Mouse (Mus musculus): ENCODE measurements around the gene Sorcs2.

The Sorcs2 gene

GRCm38 (mm10) chr5:36315106-36315505, 82.8 kb downstream of the Sorcs2 start:
- in situ Hi-C loops (cut with MboI, MseI), result no loop called here

DNA sequence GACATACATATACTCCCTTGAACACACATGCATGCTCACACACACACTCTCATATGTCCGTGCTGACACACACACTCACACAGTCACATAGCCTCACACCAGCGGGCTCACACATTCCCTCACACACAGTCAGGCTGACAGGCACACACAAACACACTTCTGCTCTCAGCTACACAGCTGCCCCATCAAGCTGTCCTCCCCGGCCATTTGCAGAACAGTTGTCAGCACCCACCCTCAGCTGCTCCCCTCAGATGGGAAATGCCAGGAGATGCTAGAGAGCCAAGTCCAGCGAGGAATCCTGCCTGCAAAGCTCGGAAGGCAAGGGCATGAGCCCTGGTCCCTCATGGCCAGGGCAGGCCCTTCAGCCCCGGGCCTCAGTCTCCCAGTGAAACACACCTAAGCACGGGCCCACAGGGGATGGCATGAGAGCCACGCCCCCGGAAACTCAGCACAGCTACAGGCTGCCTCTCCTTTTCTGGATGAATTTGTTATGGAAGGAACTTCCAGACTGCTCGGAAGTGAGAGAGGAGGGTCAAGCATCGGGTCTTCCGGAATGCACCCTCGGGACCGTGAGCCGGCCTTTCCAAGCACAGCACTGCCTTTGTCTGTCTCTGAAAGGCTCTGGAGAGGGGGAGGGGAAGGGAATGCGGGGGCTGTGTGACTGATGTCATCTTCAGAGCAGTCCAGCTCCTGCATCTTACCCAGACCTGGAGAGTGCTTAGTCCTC, 84.4 kb downstream of the Sorcs2 start:
- in situ Hi-C loops (cut with MboI, MseI), result no loop called here

- in situ Hi-C loops (cut with MboI, MseI), result no loop called here
These were observed 85.0 kb downstream of the Sorcs2 start for GRCm38 (mm10) chr5:36312926-36313325.

GRCm38 (mm10) chr5:36304299-36304980, 93.5 kb downstream of the Sorcs2 start:
- in situ Hi-C loops (cut with MboI, MseI), result no loop called here

DNA sequence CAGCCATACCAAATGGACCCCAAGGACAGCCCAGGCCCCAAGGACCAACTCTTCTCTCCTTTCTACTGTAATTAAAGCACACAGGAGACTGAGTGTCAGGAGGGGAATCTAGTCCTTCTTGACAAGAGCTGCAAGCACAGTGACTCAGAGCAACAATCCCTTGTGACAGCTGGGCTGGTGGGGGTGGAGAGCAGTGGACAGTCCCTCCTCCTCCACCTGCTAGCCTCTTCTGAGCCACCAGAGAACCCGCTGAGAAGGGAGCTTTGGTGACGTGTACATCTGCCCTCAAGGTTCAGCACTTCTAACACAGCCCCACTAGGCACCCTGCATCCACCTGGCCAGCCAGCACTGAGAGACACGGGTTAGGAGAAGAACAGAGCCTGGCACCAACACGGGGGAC, 96.8 kb downstream of the Sorcs2 start:
- in situ Hi-C loops (cut with MboI, MseI), result no loop called here

DNA sequence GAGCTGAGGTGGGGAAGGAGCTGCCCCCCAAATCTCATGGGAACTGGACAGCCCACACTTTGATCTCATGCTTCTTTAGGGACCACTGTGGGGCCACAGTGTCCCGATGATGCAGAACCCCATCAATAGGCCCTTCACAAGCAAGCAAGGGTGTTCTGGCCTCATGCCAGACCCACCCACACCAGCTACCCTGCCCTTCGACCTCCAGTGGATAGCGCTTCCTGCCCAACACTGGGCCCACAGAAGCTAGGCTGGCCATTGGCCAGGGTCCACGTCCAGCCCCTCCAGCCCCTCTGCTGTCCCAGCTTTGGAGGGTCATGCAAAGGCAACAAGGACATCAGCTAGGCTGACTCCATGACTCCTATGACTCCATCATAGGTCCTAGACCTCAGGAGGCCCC, 99.9 kb downstream of the Sorcs2 start:
- in situ Hi-C loops (cut with MboI, MseI), result no loop called here

DNA sequence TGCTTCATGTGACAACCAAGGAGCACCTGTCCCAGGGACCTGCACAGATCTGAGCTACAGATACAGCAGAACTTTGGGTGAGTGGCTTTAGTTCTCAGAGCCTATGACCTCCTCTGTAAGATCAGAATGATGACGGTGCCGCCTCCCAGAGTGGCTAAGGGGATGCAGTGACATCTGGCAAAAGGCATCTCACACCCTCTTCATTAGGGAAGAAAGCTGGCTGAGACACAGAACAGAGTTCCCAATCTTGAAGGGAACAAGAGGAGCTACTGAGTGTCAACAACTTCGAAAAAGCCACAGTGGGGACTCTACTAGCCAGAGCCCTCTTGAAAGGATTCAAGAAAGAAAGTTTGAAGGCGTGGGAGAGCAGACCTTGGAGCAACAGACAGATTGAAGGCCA, 100.7 kb downstream of the Sorcs2 start:
- in situ Hi-C loops (cut with MboI, MseI), result no loop called here

- in situ Hi-C loops (cut with MboI, MseI), result no loop called here
These were observed 104.6 kb downstream of the Sorcs2 start for GRCm38 (mm10) chr5:36293109-36293900.

GRCm38 (mm10) chr5:36292321-36292720, 105.6 kb downstream of the Sorcs2 start:
- in situ Hi-C loops (cut with MboI, MseI), result no loop called here

GRCm38 (mm10) chr5:36291191-36291590, 106.7 kb downstream of the Sorcs2 start:
- in situ Hi-C loops (cut with MboI, MseI), result no loop called here

DNA sequence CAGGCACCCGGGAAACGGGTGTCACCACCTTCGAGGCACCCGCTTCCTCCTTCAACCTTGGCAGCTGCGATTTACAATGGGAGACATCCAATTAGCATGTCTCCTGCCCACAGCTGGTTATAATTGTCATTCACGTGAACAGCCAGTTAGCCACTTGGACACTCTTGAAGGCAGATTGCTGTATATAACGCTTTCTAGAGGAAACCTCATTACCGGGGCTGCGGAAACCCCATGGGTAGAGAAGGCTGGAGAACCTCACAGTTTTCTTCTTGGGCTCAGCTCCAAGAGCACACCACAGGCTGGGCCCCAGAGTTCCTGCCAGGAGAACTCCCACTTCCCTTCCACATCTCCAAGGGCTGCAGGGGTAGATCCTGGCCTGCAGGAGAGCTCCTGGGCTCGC, 112.5 kb downstream of the Sorcs2 start:
- in situ Hi-C loops (cut with MboI, MseI), result no loop called here

DNA sequence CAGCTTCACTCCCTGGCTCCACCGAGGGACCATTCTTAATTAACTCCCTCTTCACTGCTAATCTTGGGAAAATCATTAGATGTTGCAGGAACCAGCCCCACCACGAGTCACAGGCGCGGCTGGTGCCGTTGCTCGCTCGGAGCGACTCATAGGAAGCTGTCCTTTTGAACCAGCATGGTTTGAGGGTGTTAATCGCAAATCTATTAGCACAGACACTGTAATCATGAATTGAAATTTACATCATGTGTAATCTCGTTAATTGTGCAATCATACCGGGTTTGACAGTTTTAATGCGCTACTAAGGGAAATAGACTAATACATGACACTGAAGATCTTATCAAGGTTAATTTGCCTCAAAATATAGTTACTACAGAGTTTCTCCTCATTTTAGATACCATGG, 118.0 kb downstream of the Sorcs2 start:
- in situ Hi-C loops (cut with MboI, MseI), result no loop called here

DNA sequence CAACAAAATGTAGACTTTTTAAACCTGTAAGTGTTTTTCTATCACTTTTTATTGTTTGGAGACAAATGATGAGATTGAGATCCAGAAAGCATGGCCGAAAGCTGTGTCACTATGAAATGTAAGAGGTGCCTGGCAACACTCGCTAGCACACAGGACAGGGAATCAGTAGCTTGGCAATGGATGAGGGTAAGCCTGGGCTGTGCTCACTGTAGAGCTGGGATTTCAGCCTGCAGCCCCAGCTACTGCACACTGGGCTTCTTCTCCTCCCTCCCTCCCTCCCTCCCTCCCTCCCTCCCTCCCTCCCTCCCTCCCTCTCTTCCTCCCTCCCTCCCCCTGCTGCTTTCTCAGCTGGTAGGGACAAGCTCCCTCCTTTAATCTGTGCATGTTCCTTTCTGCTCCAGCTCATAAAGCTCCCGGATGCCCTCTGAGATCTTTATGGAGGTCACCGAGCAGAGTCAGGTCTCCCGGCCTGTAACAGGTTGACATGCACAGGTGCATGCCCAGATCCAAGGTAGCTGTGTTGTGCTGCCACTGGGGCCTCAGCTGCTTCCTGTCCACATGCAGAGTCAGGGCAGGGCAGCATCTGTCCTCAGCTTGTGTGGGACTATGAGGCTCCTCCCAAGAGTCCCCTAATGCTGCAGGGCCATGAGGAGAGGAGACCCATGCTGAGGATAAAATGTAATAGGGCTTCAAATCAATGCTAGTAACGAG, 123.1 kb downstream of the Sorcs2 start:
- in situ Hi-C loops (cut with MboI, MseI), result no loop called here

GRCm38 (mm10) chr5:36267194-36267769, 130.7 kb downstream of the Sorcs2 start:
- in situ Hi-C loops (cut with MboI, MseI), result no loop called here

DNA sequence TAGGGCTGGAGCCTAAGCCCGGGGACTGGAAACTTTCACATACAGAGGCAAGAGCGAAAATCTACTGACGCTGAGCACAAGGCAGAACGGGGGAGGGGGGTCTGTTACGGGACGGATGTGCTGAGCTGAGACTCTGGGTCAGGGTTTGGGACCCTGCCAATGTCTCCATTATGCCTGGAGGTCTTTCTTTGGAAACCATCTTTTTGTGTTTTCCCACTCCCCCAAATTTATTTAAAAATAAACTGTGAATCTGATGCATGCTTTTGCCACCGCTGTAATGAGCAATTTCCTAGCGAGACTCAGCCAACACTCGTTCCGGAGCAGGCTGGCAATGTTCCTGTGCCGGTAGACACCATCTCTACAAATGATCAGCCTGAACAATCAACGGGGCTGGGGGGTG, 137.1 kb downstream of the Sorcs2 start:
- in situ Hi-C loops (cut with MboI, MseI), result no loop called here

DNA sequence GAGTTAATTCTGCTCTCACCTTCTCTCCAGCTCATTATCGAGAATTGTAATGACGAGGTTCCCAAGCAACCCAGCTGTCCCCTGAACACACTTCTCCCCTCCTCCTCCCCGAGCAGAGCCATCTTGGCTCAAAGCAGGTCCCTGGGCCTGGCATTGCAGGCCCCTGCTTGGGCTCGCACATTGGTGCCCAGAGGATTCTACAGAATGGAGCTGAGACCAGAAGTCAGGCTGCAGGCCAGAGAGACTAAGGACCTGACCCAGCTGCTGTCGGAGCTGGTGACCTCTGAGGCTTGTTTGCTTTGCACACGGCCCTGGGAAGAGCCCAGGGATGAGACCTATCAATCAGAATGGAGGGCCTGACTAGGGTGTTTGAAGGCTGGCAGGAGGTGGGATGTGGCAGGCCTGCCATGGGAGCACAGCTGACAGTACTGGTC, 138.2 kb downstream of the Sorcs2 start:
- in situ Hi-C loops (cut with MboI, MseI), result no loop called here

DNA sequence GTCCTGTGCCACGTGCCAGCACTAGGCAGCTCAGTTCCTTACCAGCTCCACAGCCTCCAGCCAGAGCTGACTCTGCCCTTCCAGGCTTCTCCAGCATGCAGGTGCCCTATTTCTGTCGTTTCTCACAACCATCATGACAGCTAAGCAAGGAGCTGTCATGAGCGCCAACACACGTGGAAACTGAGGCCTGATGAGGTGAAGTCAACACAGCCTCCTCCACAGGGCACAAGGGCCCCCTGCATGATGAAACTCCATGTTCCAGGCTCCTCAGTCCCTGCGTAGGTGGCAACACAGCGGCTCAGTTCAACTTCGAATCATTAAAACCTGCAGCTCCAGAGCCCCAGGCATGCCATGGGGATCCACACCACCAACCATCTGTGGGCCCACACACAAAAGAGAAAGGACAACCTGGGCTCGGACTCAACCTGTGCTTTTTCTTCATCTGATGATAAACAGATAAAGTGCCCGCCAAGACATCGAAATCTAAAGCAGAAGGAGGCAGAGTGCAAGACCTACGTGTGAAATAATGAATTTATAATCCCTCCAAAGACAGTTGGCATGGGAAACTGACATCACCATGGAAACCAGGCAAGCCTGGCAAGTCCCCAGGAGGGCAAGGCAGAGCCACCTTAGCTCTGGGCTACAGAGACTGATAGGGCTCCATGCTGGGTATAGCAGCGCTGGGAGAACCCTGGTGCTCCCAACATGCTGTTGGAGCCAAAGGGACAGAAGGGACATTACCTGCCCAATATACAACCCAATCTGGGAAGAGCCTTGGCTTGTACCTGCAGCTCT, 139.4 kb downstream of the Sorcs2 start:
- in situ Hi-C loops (cut with MboI, MseI), result no loop called here

DNA sequence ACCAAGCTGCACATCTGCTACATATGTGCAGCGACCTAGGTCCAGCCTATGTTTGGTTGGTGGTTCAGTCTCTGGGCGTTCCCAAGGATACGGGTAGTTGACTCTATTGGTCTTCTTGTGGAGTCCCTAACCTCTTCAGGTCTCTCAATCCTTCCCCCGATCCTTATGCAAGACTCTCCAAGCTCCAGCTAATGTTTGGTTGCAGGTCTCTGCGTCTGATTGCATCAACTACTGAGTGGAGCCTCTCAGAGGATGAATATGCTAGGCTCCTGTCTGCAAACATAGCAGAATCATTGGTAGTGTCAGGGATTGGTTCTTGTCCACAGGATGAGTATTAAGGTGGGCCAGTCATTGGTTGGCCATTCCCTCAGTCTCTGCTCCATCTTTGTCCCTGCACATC, 140.9 kb downstream of the Sorcs2 start:
- in situ Hi-C loops (cut with MboI, MseI), result no loop called here

GRCm38 (mm10) chr5:36254642-36255516, 143.1 kb downstream of the Sorcs2 start:
- in situ Hi-C loops (cut with MboI, MseI), result no loop called here
